Mouse (Mus musculus): ENCODE measurements around the gene Gm28053. TPM values are rescaled to one million over a fixed set of nuclear protein-coding genes. Genes with fewer than 3 reads are reported as not detected.

Gene Gm28053
- polyA plus RNA-seq, 1 experiment from 2014 or later, result 0.94 TPM

Other genes with a start within 250 kb of the Gm28053 start
- gene Atp6v0e2, start 181.0 kb upstream of the Gm28053 start, polyA plus RNA-seq (2014; fragmentation: Nextera tagmentation; extraction: Ambion mirVana), result 52.5 and 56.6 TPM in 2 replicates
- gene Lrrc61, start 163.8 kb upstream of the Gm28053 start, polyA plus RNA-seq (2014; fragmentation: Nextera tagmentation; extraction: Ambion mirVana), result 12.6 and 13.7 TPM in 2 replicates
- 0.60 and 0.84 TPM in 2 replicates for gene Rarres2, start 145.8 kb upstream of the Gm28053 start, polyA plus RNA-seq (2014; fragmentation: Nextera tagmentation; extraction: Ambion mirVana)
- not detected in 2 replicates for gene Gm45021, start 129.0 kb upstream of the Gm28053 start, polyA plus RNA-seq (2014; fragmentation: Nextera tagmentation; extraction: Ambion mirVana)
- gene Repin1, start 124.7 kb upstream of the Gm28053 start, polyA plus RNA-seq (2014; fragmentation: Nextera tagmentation; extraction: Ambion mirVana), result 50.2 and 50.6 TPM in 2 replicates
- 0.67 TPM in 1 of 2 replicates, not detected in the other for gene Gm44965, start 124.7 kb upstream of the Gm28053 start, polyA plus RNA-seq (2014; fragmentation: Nextera tagmentation; extraction: Ambion mirVana)
- 12.7 and 14.2 TPM in 2 replicates for gene Zfp775, start 116.5 kb upstream of the Gm28053 start, polyA plus RNA-seq (2014; fragmentation: Nextera tagmentation; extraction: Ambion mirVana)
- 0.48 and 0.60 TPM in 2 replicates for gene AI854703, start 91.8 kb upstream of the Gm28053 start, polyA plus RNA-seq (2014; fragmentation: Nextera tagmentation; extraction: Ambion mirVana)
- 0.16 and 0.31 TPM in 2 replicates for gene Gimap8, start 71.4 kb upstream of the Gm28053 start, polyA plus RNA-seq (2014; fragmentation: Nextera tagmentation; extraction: Ambion mirVana)
- gene Gimap9, start 42.5 kb upstream of the Gm28053 start, polyA plus RNA-seq (2014; fragmentation: Nextera tagmentation; extraction: Ambion mirVana), result 3.1 and 3.3 TPM in 2 replicates
- gene Gimap4, start 34.1 kb upstream of the Gm28053 start, polyA plus RNA-seq (2014; fragmentation: Nextera tagmentation; extraction: Ambion mirVana), result 4.3 and 4.5 TPM in 2 replicates
- 7.1 and 8.7 TPM in 2 replicates for gene Gimap6, start 10.4 kb upstream of the Gm28053 start, polyA plus RNA-seq (2014; fragmentation: Nextera tagmentation; extraction: Ambion mirVana)
- not detected in 2 replicates for gene Gimap7, start within 50 bp of the Gm28053 start, polyA plus RNA-seq (2014; fragmentation: Nextera tagmentation; extraction: Ambion mirVana)
- 5.4 and 6.4 TPM in 2 replicates for gene Gimap1, start 20.4 kb downstream of the Gm28053 start, polyA plus RNA-seq (2014; fragmentation: Nextera tagmentation; extraction: Ambion mirVana)
- gene Gimap5, start 27.6 kb downstream of the Gm28053 start, polyA plus RNA-seq (2014; fragmentation: Nextera tagmentation; extraction: Ambion mirVana), result 0.71 and 1.5 TPM in 2 replicates
- gene Gimap3, start 52.2 kb downstream of the Gm28053 start, polyA plus RNA-seq (2014; fragmentation: Nextera tagmentation; extraction: Ambion mirVana), result not detected in 2 replicates
- gene Tmem176a, start 122.3 kb downstream of the Gm28053 start, polyA plus RNA-seq (2014; fragmentation: Nextera tagmentation; extraction: Ambion mirVana), result 15.7 and 18.2 TPM in 2 replicates
- 50.5 and 51.0 TPM in 2 replicates for gene Tmem176b, start 122.9 kb downstream of the Gm28053 start, polyA plus RNA-seq (2014; fragmentation: Nextera tagmentation; extraction: Ambion mirVana)
- not detected in 2 replicates for gene Aoc1, start 154.3 kb downstream of the Gm28053 start, polyA plus RNA-seq (2014; fragmentation: Nextera tagmentation; extraction: Ambion mirVana)
- gene 1600015I10Rik, start 211.3 kb downstream of the Gm28053 start, polyA plus RNA-seq (2014; fragmentation: Nextera tagmentation; extraction: Ambion mirVana), result not detected in 2 replicates